Mouse (Mus musculus) olfactory bulb, adult 2 months (tissue): ENCODE data around the gene Jag2.

ENCODE experiments used
- CTCF ChIP-seq: fragments of 200-500 bp; IDR thresholded peaks from 2 replicates; pipeline ENCODE4 v1.5.1; 2012; ENCODE audit warnings: low read depth, mild to moderate bottlenecking, low read length, moderate library complexity; ENCODE audit not compliant: insufficient read depth
- POLR2A ChIP-seq: fragments of 200-500 bp; IDR thresholded peaks from 2 replicates; pipeline ENCODE4 v1.6.1; 2012; ENCODE audit warnings: mild to moderate bottlenecking, low read depth, low read length, moderate library complexity; ENCODE audit not compliant: insufficient read depth

GRCm38 (mm10) chr12:112860765-112861164 lies 68.8 kb downstream of the Jag2 start:
- TF ChIP-seq POLR2A: no peak
- no peak for TF ChIP-seq CTCF
